Mouse (Mus musculus) B cell, adult 62 days (primary cell): ENCODE results near the gene Gm8126. TPM values are rescaled to one million over a fixed set of nuclear protein-coding genes. Genes with fewer than 3 reads are reported as not detected.

Experiments
- total RNA-seq: library from RNA; stranded (reverse); gene quantifications from 4 replicates; pipeline ENCODE4 v1.2.4, GENCODE M21; 2023

The Gm8126 gene
- not detected in 4 replicates for total RNA-seq

GRCm38 (mm10) chr14:43258349-43258748, at the start of gene Gm8126:
Gm8126 (plus strand) TSS chr14:43258649.

GRCm38 (mm10) chr14:43235204-43235603, 23.2 kb upstream of the Gm8126 start, which contains the start of gene Gm8122:
Gm8122 (minus strand) TSS chr14:43235304.

GRCm38 (mm10) chr14:43274986-43275511, 16.6 kb downstream of the Gm8126 start, which contains the start of gene Gm9732:
Gm9732 (plus strand) TSS chr14:43275036.

GRCm38 (mm10) chr14:43293503-43293902, 35.1 kb downstream of the Gm8126 start, which contains the start of gene Gm8127:
Gm8127 (minus strand) TSS chr14:43293832.

Other genes with a start within 250 kb of the Gm8126 start
- gene Gm10376, start 243.0 kb upstream of the Gm8126 start, total RNA-seq: not detected in 4 replicates
- gene Gm8094, start 182.0 kb upstream of the Gm8126 start, total RNA-seq: not detected in 4 replicates
- not detected in 4 replicates for gene Gm8104, start 158.0 kb upstream of the Gm8126 start, total RNA-seq
- not detected in 4 replicates for gene Gm7233, start 78.8 kb upstream of the Gm8126 start, total RNA-seq
- gene Gm8122, start 23.3 kb upstream of the Gm8126 start, total RNA-seq: not detected in 4 replicates
- not detected in 4 replicates for gene Gm9732, start 16.4 kb downstream of the Gm8126 start, total RNA-seq
- gene Gm8127, start 35.2 kb downstream of the Gm8126 start, total RNA-seq: not detected in 4 replicates
- not detected in 4 replicates for gene 1700001F09Rik, start 89.2 kb downstream of the Gm8126 start, total RNA-seq
- not detected in 4 replicates for gene Gm8138, start 157.7 kb downstream of the Gm8126 start, total RNA-seq